24 mouse cellular contexts compared by ENCODE assay signal in the genomic region with DNA sequence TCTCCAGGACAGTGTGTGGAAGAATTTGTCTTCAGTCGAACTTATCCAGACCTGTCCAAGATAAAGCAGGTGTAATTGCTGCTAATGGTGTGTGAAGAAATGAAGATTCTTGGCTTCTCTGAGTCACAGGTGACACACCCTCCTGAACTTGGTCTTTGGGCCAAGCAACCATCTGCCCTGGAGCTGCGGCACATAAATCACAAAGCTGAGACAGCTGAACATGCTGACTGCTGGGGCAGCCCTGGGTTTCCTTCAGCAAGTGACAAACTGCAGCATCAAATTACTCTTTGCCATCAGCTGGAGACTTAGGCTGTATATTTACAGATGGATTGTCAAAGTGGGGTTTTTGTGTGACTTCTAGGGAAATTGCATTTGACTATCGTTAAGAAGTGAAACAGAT.
DNase-seq lines count a peak whose midpoint lies in the region; ATAC-seq and TF ChIP-seq lines count a peak whose summit lies in the region.
"Had no signal": no experiment of that assay in that cellular context is flagged by ENCODE, and none has a peak within 500 bp of the region (broad histone marks: within the 10 kb centered on the region; RNA-seq: fewer than 3 reads in every experiment).

No protein-coding gene starts in this region.

- no peak overlapping the region for H3K9ac ChIP-seq in limb, embryonic 14.5 days (ENCODE audit: low read depth, low read length, severe bottlenecking)
- no peak overlapping the region for H3K9ac ChIP-seq in midbrain, embryonic 11.5 days (ENCODE audit: low read length)
- H3K9ac ChIP-seq: embryonic facial prominence, embryonic 13.5 days; hindbrain, embryonic 13.5 days; liver, embryonic 15.5 days had no signal

- H3K27me3 ChIP-seq in limb, embryonic 14.5 days (ENCODE audit: control insufficient read depth, insufficient read depth, low read length), result no peaks in the 10 kb centered on the region
- H3K27me3 ChIP-seq in limb, embryonic 10.5 days (ENCODE audit: low read depth, poor library complexity, severe bottlenecking), result no peaks in the 10 kb centered on the region
- no peaks in the 10 kb centered on the region for H3K27me3 ChIP-seq in midbrain, embryonic 11.5 days (ENCODE audit: control insufficient read depth, insufficient read depth, low read length)
- H3K27me3 ChIP-seq: embryonic facial prominence, embryonic 13.5 days; hindbrain, embryonic 13.5 days; liver, embryonic 15.5 days had no signal

- no peaks in the 10 kb centered on the region for H3K36me3 ChIP-seq in limb, embryonic 14.5 days (ENCODE audit: control insufficient read depth, insufficient read depth, low read length)
- H3K36me3 ChIP-seq in limb, embryonic 10.5 days, result no peaks in the 10 kb centered on the region
- H3K36me3 ChIP-seq in midbrain, embryonic 11.5 days (ENCODE audit: control insufficient read depth, insufficient read depth, low read length), result no peaks in the 10 kb centered on the region
- H3K36me3 ChIP-seq: embryonic facial prominence, embryonic 13.5 days; hindbrain, embryonic 13.5 days; liver, embryonic 15.5 days; midbrain, embryonic 10.5 days had no signal

- ATAC-seq in limb, embryonic 14.5 days (ENCODE audit: low FRiP score, low read depth), result peak; percentile 60; the same call in 1 of the 2 replicates
- ATAC-seq in midbrain, embryonic 11.5 days (ENCODE audit: low FRiP score), result no peak
- ATAC-seq: forebrain, embryonic 14.5 days had no signal

- no peak overlapping the region for H3K4me2 ChIP-seq in limb, embryonic 14.5 days (replicated peaks; ENCODE audit: low read depth, low read length, severe bottlenecking)
- no peak overlapping the region for H3K4me2 ChIP-seq in midbrain, embryonic 11.5 days
- H3K4me2 ChIP-seq: embryonic facial prominence, embryonic 13.5 days; hindbrain, embryonic 13.5 days; liver, embryonic 15.5 days had no signal

- no peaks in the 10 kb centered on the region for H3K9me3 ChIP-seq in limb, embryonic 14.5 days (ENCODE audit: control insufficient read depth, low read length)
- H3K9me3 ChIP-seq in limb, embryonic 10.5 days (replicated peaks), result no peaks in the 10 kb centered on the region
- H3K9me3 ChIP-seq in midbrain, embryonic 11.5 days (ENCODE audit: control insufficient read depth, low read length), result no peaks in the 10 kb centered on the region
- H3K9me3 ChIP-seq: embryonic facial prominence, embryonic 13.5 days; hindbrain, embryonic 13.5 days; liver, embryonic 15.5 days; midbrain, embryonic 10.5 days had no signal

- DNase-seq in limb, embryonic 14.5 days (ENCODE audit: low spot score), result peak; percentile 31
- no peak for DNase-seq in limb, embryonic 10.5 days (ENCODE audit: low spot score)
- peak; percentile 22 for DNase-seq in embryo, embryonic 11.5 days (ENCODE audit: low read depth, low spot score)
- peak; percentile 36 for DNase-seq in gastrocnemius, postnatal 25 days
- no peak for DNase-seq in heart, adult 11 months
- no peak for DNase-seq in midbrain, embryonic 11.5 days (ENCODE audit: low spot score, missing footprints)
- DNase-seq in layer of hippocampus, postnatal 14 days (ENCODE audit: low spot score in 2 of 2), result no peak
- DNase-seq: adrenal gland, postnatal 10 days; cerebellum, adult 2 months; cerebellum, postnatal 36 days; heart, adult 2 months; kidney, adult 11 months; layer of hippocampus, adult 9-11 months; liver; retina, postnatal 1 day; right cerebral cortex, postnatal 25 days; thymus, postnatal 14 days had no signal

- H3K4me1 ChIP-seq in limb, embryonic 14.5 days (ENCODE audit: control insufficient read depth, insufficient read depth, low read length), result no peaks in the 10 kb centered on the region
- peaks cover 19% of the 10 kb centered on the region for H3K4me1 ChIP-seq in limb, embryonic 10.5 days
- no peaks in the 10 kb centered on the region for H3K4me1 ChIP-seq in midbrain, embryonic 11.5 days (ENCODE audit: control insufficient read depth, insufficient read depth, low read length)
- H3K4me1 ChIP-seq: hindbrain, embryonic 13.5 days; liver, embryonic 15.5 days; midbrain, embryonic 10.5 days had no signal

- TF ChIP-seq POLR2A in limb, embryonic 14.5 days (IDR thresholded peaks at IDR 0.05; ENCODE audit: borderline replicate concordance, extremely low read depth, insufficient read depth, insufficient read length), result no peak

- no peak overlapping the region for H3K27ac ChIP-seq in limb, embryonic 14.5 days (replicated peaks; ENCODE audit: low read depth, low read length)
- no peak overlapping the region for H3K27ac ChIP-seq in limb, embryonic 10.5 days
- H3K27ac ChIP-seq in midbrain, embryonic 11.5 days (ENCODE audit: low read depth, low read length), result no peak overlapping the region
- H3K27ac ChIP-seq: embryonic facial prominence, embryonic 13.5 days; heart, adult 2 months; hindbrain, embryonic 13.5 days; left cerebral cortex, adult 2 months; liver, embryonic 15.5 days; macrophage; midbrain, embryonic 10.5 days had no signal

- WGBS in limb, embryonic 14.5 days, result 56% methylated on average over 3 of the region's 3 CpGs
- WGBS in limb, embryonic 10.5 days, result 77% methylated on average over 3 of the region's 3 CpGs
- 82% methylated on average over 3 of the region's 3 CpGs for WGBS in midbrain, embryonic 11.5 days

- no peak overlapping the region for H3K4me3 ChIP-seq in limb, embryonic 14.5 days (replicated peaks; ENCODE audit: low read length)
- no peak overlapping the region for H3K4me3 ChIP-seq in limb, embryonic 10.5 days
- H3K4me3 ChIP-seq in midbrain, embryonic 11.5 days (ENCODE audit: low read depth, low read length), result no peak overlapping the region
- H3K4me3 ChIP-seq: embryonic facial prominence, embryonic 13.5 days; heart, adult 2 months; hindbrain, embryonic 13.5 days; left cerebral cortex, adult 2 months; liver, embryonic 15.5 days; midbrain, embryonic 10.5 days had no signal

Comparison
In these comparisons a context has a peak if more than half of its experiments do, and no peak if none do; other contexts are left out.
1. DNase-seq: peak in limb, embryonic 14.5 days (single experiment), embryo, embryonic 11.5 days (single experiment) and gastrocnemius, postnatal 25 days (single experiment); none in limb, embryonic 10.5 days (single experiment), heart, adult 11 months (single experiment), midbrain, embryonic 11.5 days (single experiment) and layer of hippocampus, postnatal 14 days (0 of 2).